Mouse (Mus musculus) liver, embryonic 15.5 days (tissue): Measurements from ENCODE around the gene Gm10337. TPM values are rescaled to one million over a fixed set of nuclear protein-coding genes. Genes with fewer than 3 reads are reported as not detected.

Experiments
- ATAC-seq: fragments of 200-750 bp; cut with Nextera tagmentation; 2 replicates; pipeline ENCODE4 v1.8.0; 2017; ENCODE audit warnings: moderate number of reproducible peaks, mild to moderate bottlenecking, moderate library complexity; ENCODE audit not compliant: insufficient read depth
- H3K27ac ChIP-seq: fragments of 300-500 bp; sonication (generic); replicated peaks from 2 replicates; pipeline ENCODE4 v1.5.1; 2015; ENCODE audit warnings: mild to moderate bottlenecking, inconsistent platforms
- H3K27me3 ChIP-seq: fragments of 300-500 bp; sonication (generic); 2 replicates; pipeline ENCODE4 v1.6.1; 2015; ENCODE audit warnings: mild to moderate bottlenecking, inconsistent platforms
- H3K36me3 ChIP-seq: fragments of 300-500 bp; sonication (generic); replicated peaks from 2 replicates; pipeline ENCODE4 v1.6.1; 2015; ENCODE audit warnings: moderate library complexity, mild to moderate bottlenecking, inconsistent platforms
- H3K4me1 ChIP-seq: fragments of 300-500 bp; sonication (generic); replicated peaks from 2 replicates; pipeline ENCODE4 v1.6.1; 2015; ENCODE audit warnings: inconsistent platforms
- H3K4me2 ChIP-seq: fragments of 300-500 bp; sonication (generic); 2 replicates; pipeline ENCODE4 v1.6.1; 2015; ENCODE audit warnings: moderate library complexity, mild to moderate bottlenecking, inconsistent platforms
- H3K4me3 ChIP-seq: fragments of 300-500 bp; sonication (generic); replicated peaks from 2 replicates; pipeline ENCODE4 v1.5.1; 2015; ENCODE audit warnings: mild to moderate bottlenecking, inconsistent platforms
- H3K9ac ChIP-seq: fragments of 300-500 bp; sonication (generic); 2 replicates; pipeline ENCODE4 v1.6.1; 2015; ENCODE audit warnings: moderate library complexity, mild to moderate bottlenecking, inconsistent platforms
- H3K9me3 ChIP-seq: fragments of 300-500 bp; sonication (generic); replicated peaks from 2 replicates; pipeline ENCODE4 v1.6.1; 2016; ENCODE audit warnings: inconsistent platforms
- WGBS: fragments of 180-500 bp; shearing (Covaris S2); methylation state at CpG from one replicate; pipeline ENCODE4 v1.1.7; 2015; ENCODE audit warnings: mixed read lengths; ENCODE audit not compliant: insufficient replicate concordance; 5-methylcytosine and 5-hydroxymethylcytosine counted together
- polyA plus RNA-seq: library from polyadenylated mRNA; unstranded; fragments of >200 nt; fragmentation: Nextera tagmentation; extraction: Ambion mirVana; gene quantifications from 2 replicates; pipeline ENCODE4 v1.2.1, GENCODE M21; 2015

Gene Gm10337
- polyA plus RNA-seq, 1 experiment from 2014 or later: not detected

DNA sequence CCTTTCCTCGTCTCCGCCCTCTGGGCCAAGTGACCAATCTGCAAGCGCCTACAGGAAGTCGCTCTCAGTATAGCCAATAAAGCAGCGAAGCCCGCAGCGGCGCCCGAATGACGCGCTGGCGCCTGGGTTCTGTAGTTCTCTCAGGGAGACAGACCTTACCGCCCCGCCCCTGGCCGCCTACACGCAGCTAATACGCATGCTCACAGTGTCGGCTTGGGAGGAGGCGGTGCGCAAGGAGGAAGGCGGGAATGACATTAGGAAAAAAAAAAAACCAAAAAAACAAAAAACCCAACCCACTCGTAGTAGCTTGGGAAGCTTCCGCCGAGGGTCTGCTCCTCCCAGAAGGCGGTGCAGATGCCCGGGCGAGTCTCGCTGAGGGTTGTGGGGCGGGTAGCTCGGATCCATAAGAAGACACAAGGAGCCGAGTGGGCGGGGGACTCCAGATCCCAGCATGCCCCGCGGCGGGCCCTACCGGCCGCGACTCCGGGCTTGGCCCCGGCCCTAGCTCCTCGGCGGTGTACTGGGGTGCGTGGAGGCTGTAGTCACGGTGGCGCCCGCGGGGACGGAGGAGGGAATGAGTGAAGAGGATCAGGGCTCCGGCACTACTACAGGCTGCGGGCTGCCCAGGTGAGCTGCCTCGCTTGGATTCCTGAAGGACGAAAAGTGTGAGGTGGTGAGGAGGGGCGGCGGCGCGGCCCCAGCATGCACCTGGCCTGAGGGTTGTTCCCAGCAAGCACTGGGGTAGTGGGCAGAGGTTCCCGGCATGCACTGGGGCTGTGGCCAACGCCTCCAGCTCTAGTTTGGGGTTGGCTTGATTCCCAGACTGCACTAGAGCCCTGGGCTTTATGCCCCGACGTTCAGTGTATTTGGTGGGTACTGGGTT lies 14.7 kb downstream of the Gm10337 start, which contains the start of gene Tarbp2:
Tarbp2 (plus strand) TSS at position 217 of the 883 bp plus-strand sequence.
- peak within 1 kb of the TSS; percentile 100 for H3K4me2 ChIP-seq
- H3K4me3 ChIP-seq: peak within 1 kb of the TSS; percentile 87
- H3K27me3 ChIP-seq: peaks cover 16% of the 10 kb centered on the region
- H3K9me3 ChIP-seq: no peaks in the 10 kb centered on the region
- H3K9ac ChIP-seq: peak within 1 kb of the TSS; percentile 94
- H3K4me1 ChIP-seq: peaks cover 49% of the 10 kb centered on the region
- peak within 1 kb of the TSS; percentile 97 for H3K27ac ChIP-seq
- under 1% methylated on average over 60 of the region's 60 CpGs for WGBS
- H3K36me3 ChIP-seq: peaks cover 23% of the 10 kb centered on the region
- ATAC-seq: peak; percentile 93

GRCm38 (mm10) chr15:102518859-102519201 lies 15.3 kb downstream of the Gm10337 start:
- peak overlapping the region; percentile 97 for H3K27ac ChIP-seq
- peak overlapping the region; percentile 100 for H3K4me2 ChIP-seq
- 3% methylated on average over 9 of the region's 9 CpGs for WGBS
- peak overlapping the region; percentile 94 for H3K9ac ChIP-seq
- H3K36me3 ChIP-seq: peaks cover 27% of the 10 kb centered on the region
- peaks cover 16% of the 10 kb centered on the region for H3K27me3 ChIP-seq
- no peaks in the 10 kb centered on the region for H3K9me3 ChIP-seq
- H3K4me1 ChIP-seq: peaks cover 49% of the 10 kb centered on the region
- ATAC-seq: no peak
- H3K4me3 ChIP-seq: peak overlapping the region; percentile 87

DNA sequence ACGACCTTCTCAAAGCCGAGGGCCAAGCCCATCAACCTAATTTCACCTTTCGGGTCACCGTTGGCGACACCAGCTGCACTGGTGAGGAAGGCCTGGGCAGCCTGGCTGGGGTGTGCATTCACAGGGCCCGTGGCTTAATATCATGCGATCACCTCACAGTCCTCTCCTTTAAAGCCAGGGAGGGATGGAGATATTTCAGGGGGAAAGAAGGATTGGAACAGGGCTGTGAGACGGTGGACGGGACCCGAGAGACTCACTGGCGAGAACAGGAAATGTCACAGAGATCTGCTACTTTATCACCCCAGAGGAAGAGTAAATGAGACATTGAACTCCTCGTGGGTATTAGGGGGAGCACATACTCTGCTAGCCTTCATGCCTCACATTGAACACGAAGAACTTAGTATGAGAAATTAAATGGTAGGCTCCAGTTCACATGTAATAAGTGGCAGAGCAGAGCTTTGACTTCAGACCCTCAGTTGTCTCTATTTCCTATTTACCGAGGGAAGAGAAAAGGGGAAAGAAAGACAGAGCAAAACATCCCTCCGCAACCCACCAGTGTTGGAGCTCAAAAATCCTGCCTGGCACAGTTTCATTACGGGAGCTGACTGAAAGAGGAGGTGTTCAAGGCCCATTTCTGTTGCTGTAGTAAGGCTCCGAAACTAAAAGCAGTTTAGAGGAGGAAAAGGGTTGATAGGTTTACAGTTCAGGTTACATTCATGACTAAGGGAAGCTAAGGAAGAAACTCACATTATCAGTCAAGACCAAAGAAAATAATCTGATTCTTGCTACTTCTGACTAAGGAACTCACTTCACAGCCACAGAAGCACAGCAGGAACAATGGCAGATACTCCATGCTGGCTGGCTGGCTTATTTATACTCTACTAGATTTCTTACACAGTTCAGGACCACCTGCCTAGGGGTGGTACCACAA lies 16.0 kb downstream of the Gm10337 start:
- Histone ChIP-seq H3K4me2 (peak overlapping the region; percentile 100), H3K27me3 (peaks cover 16% of the 10 kb centered on the region), H3K27ac (peak overlapping the region; percentile 97), H3K36me3 (peaks cover 33% of the 10 kb centered on the region), H3K4me1 (peaks cover 49% of the 10 kb centered on the region), H3K4me3 (peak overlapping the region; percentile 87), H3K9ac (peak overlapping the region; percentile 94), H3K9me3 (no peaks in the 10 kb centered on the region)
- no peak for ATAC-seq
- 26% methylated on average over 17 of the region's 17 CpGs for WGBS

DNA sequence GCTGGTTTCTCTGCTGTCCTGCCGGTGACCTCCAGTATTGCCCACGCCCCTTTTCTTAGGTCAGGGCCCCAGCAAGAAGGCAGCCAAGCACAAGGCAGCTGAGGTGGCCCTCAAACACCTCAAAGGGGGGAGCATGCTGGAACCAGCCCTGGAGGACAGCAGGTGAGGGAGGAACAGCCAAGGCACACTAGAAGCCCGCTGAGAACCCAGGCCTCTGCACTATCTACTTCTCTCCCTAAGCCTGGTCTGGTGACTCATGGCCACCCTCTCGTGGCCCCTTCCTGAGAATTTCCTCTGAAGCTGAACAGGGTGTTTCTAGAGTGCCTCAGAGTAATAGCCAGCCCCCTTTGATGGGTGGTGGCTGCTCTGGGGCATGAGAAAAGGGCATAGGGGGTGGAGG lies 16.9 kb downstream of the Gm10337 start:
- Histone ChIP-seq H3K4me1 (peaks cover 49% of the 10 kb centered on the region), H3K4me3 (no peak overlapping the region), H3K9me3 (no peaks in the 10 kb centered on the region), H3K27ac (peak overlapping the region; percentile 38; the same call in 1 of the 2 replicates), H3K9ac (peak overlapping the region; percentile 94; the same call in 1 of the 2 replicates), H3K4me2 (peak overlapping the region; percentile 100), H3K27me3 (peaks cover 13% of the 10 kb centered on the region), H3K36me3 (peaks cover 37% of the 10 kb centered on the region)
- ATAC-seq: no peak
- 26% methylated on average over 4 of the region's 4 CpGs for WGBS

DNA sequence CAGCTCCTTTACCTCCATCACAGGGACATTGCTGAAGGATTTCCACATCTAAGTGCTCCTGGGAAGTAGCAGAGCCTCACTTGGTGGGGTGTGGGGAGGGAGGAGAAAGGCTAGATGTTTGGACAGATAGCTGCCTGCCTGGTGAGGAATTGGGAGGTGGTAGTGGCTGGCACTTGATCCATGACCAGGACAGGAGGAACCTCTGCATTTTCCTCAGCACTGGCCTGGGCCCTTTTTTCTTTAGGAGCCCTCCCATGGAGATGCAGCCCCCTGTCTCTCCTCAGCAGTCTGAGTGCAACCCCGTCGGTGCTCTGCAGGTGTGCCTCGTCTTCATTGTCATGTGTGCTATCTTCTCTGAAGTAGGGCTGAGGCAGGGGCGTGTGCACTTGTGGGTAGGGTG lies 18.0 kb downstream of the Gm10337 start:
- Histone ChIP-seq H3K4me2 (no peak overlapping the region), H3K27me3 (peaks cover 3% of the 10 kb centered on the region; the same call in 1 of the 2 replicates), H3K4me1 (peaks cover 42% of the 10 kb centered on the region), H3K9ac (no peak overlapping the region; the same call in 1 of the 2 replicates), H3K27ac (no peak overlapping the region), H3K36me3 (peaks cover 37% of the 10 kb centered on the region), H3K4me3 (no peak overlapping the region), H3K9me3 (no peaks in the 10 kb centered on the region)
- 62% methylated on average over 4 of the region's 4 CpGs for WGBS
- no peak for ATAC-seq

- ATAC-seq: no peak
- no peak within 1 kb of the TSS for H3K9ac ChIP-seq
- H3K27me3 ChIP-seq: no peaks in the 10 kb centered on the region
- H3K4me3 ChIP-seq: no peak within 1 kb of the TSS
- 2% methylated on average over 3 of the region's 3 CpGs for WGBS
- peaks cover 62% of the 10 kb centered on the region for H3K36me3 ChIP-seq
- H3K9me3 ChIP-seq: no peaks in the 10 kb centered on the region
- H3K27ac ChIP-seq: no peak within 1 kb of the TSS
- no peak within 1 kb of the TSS for H3K4me2 ChIP-seq
- H3K4me1 ChIP-seq: peaks cover 16% of the 10 kb centered on the region
Measured at GRCm38 (mm10) chr15:102524892-102525485, 21.5 kb downstream of the Gm10337 start, which contains the start of gene Npff. Gene Npff (minus strand): TSS chr15:102524942.

DNA sequence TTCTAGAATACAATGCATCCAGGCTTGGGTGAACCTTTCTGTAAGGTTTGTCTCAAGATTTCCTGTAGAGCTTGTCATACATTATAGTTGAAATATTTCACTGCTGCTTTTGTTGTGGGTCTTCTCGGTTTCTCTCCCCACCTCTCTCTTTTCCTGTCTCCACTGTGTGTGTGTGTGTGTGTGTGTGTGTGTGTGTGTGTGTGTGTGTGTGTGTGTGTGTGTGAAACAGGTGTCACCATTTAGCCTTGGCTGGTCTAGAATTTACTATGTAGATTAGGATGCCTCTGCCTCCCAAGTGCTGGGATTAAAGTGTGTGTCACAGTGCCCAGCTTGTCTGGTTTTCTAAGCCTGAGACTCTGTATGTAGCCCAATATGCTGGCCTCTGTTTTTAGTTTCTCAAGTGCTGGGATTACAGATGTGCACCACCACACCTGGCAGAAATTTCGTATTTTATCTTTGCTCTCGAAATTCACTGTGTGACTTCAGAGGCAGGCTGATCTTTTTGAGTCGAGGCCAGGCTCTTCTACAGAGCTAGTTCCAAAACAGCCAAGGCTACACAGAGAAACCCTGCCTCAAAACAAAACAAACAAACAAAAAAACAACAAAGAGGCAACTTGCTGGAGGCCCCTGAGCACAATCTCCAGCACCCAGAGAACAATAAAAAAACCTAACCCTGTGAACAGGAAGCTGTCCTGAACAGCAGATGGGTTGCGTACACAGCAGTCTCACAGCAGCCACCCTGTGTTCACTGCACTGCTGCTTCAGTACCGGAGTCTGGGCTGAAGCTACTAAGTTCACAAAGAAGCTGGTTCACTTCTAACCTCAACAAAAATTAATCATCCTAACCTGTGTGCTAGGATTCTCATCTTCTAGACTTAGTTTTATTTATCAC lies 22.8 kb downstream of the Gm10337 start:
- H3K27ac ChIP-seq: no peak overlapping the region
- WGBS: 66% methylated on average over 6 of the region's 6 CpGs

GRCm38 (mm10) chr15:102527936-102528335 lies 24.4 kb downstream of the Gm10337 start:
- no peak for ATAC-seq
- H3K4me1 ChIP-seq: no peaks in the 10 kb centered on the region
- H3K4me3 ChIP-seq: no peak overlapping the region
- H3K27ac ChIP-seq: no peak overlapping the region
- H3K36me3 ChIP-seq: peaks cover 61% of the 10 kb centered on the region
- no peaks in the 10 kb centered on the region for H3K9me3 ChIP-seq
- 62% methylated on average over 3 of the region's 3 CpGs for WGBS
- no peak overlapping the region for H3K9ac ChIP-seq
- H3K4me2 ChIP-seq: no peak overlapping the region
- no peaks in the 10 kb centered on the region for H3K27me3 ChIP-seq

More for the DNA sequence above, 22.8 kb downstream of the Gm10337 start:
- Histone ChIP-seq H3K4me2 (no peak overlapping the region), H3K9ac (no peak overlapping the region), H3K9me3 (no peaks in the 10 kb centered on the region), H3K36me3 (peaks cover 65% of the 10 kb centered on the region), H3K4me1 (peaks cover 3% of the 10 kb centered on the region), H3K4me3 (no peak overlapping the region), H3K27me3 (no peaks in the 10 kb centered on the region)
- ATAC-seq: no peak

DNA sequence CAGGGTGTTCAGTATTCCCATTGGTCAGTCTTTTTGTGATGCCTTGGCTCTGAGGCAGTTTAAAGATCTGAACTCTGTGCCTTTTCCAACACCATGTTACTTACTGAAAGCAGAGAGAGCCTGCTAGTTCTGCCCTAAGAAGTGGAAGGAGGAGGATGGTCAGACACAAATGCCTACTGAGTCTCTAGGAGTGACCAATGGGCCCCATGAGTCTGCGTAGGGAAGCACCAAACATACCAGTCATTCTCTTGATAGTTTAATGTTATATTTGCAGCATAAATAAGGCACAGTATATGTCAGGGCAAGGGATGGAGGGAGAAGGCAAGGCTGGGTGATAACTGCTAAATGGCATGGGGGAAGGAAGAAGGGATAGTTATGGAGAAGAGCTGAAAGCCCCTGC lies 24.9 kb downstream of the Gm10337 start:
- H3K9ac ChIP-seq: no peak overlapping the region
- ATAC-seq: no peak
- H3K9me3 ChIP-seq: no peaks in the 10 kb centered on the region
- WGBS: 72% methylated on average over 1 of the region's 1 CpGs
- H3K4me2 ChIP-seq: no peak overlapping the region
- no peak overlapping the region for H3K27ac ChIP-seq
- H3K36me3 ChIP-seq: peaks cover 65% of the 10 kb centered on the region
- no peaks in the 10 kb centered on the region for H3K4me1 ChIP-seq
- H3K27me3 ChIP-seq: no peaks in the 10 kb centered on the region
- H3K4me3 ChIP-seq: no peak overlapping the region

DNA sequence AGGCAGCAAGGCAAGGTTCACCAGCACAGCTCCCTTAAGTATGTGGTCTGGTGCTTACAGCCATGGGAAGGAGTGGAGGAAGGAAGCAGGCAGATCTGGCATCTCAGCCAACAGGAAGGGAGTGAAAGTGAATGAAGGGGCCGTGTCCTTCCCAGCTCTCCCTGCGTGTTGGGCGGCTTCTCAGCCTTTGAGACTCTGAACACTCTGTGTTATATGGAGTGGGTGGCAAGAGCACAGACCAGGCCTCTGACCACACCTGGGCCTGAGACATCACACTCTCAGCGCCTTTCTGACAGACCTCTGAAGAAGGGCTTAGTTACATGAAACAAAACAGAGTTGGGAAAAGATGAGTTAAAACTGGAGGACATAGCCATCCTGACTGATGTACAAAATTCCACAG lies 27.0 kb downstream of the Gm10337 start:
- no peak overlapping the region for H3K4me2 ChIP-seq
- no peak overlapping the region for H3K27ac ChIP-seq
- H3K4me1 ChIP-seq: no peaks in the 10 kb centered on the region
- H3K27me3 ChIP-seq: no peaks in the 10 kb centered on the region
- H3K9me3 ChIP-seq: no peaks in the 10 kb centered on the region
- H3K4me3 ChIP-seq: no peak overlapping the region
- no peak for ATAC-seq
- H3K9ac ChIP-seq: no peak overlapping the region
- 65% methylated on average over 4 of the region's 4 CpGs for WGBS
- H3K36me3 ChIP-seq: peaks cover 62% of the 10 kb centered on the region
